Mouse (Mus musculus) liver, adult (tissue): ENCODE data around the gene Ap5b1.

Source experiments
- GATA4 ChIP-seq: IDR thresholded peaks from 2 replicates; pipeline ENCODE4 v1.6.1; 2014; ENCODE audit warnings: mild to moderate bottlenecking, low read length; ENCODE audit not compliant: insufficient replicate concordance

The Ap5b1 gene

GRCm38 (mm10) chr19:5567534-5568469, at the start of gene Ap5b1:
TSS of gene Ap5b1 (plus strand) at chr19:5568025.
- TF ChIP-seq GATA4: no peak

GRCm38 (mm10) chr19:5518721-5519120, 49.1 kb upstream of the Ap5b1 start:
- no peak for TF ChIP-seq GATA4

GRCm38 (mm10) chr19:5525204-5525603, 42.6 kb upstream of the Ap5b1 start:
- TF ChIP-seq GATA4: no peak

- no peak for TF ChIP-seq GATA4
Measured at GRCm38 (mm10) chr19:5529325-5530137, 38.3 kb upstream of the Ap5b1 start.

- TF ChIP-seq GATA4: no peak
Measured at GRCm38 (mm10) chr19:5530138-5530524, 37.7 kb upstream of the Ap5b1 start.

- TF ChIP-seq GATA4: no peak
Measured at GRCm38 (mm10) chr19:5532520-5532919, 35.3 kb upstream of the Ap5b1 start.

GRCm38 (mm10) chr19:5538786-5539185, 29.0 kb upstream of the Ap5b1 start:
- TF ChIP-seq GATA4: no peak

GRCm38 (mm10) chr19:5543362-5543761, 24.5 kb upstream of the Ap5b1 start:
- no peak for TF ChIP-seq GATA4

GRCm38 (mm10) chr19:5544031-5544430, 23.8 kb upstream of the Ap5b1 start:
- TF ChIP-seq GATA4: no peak

- TF ChIP-seq GATA4: peak; percentile 18; the same call in 1 of the 2 replicates
Measured at GRCm38 (mm10) chr19:5547471-5548056, 20.3 kb upstream of the Ap5b1 start.

- no peak for TF ChIP-seq GATA4
Measured at GRCm38 (mm10) chr19:5553802-5554201, 14.0 kb upstream of the Ap5b1 start.

- TF ChIP-seq GATA4: no peak
Measured at GRCm38 (mm10) chr19:5554212-5554611, 13.6 kb upstream of the Ap5b1 start.

GRCm38 (mm10) chr19:5558169-5558568, 9.7 kb upstream of the Ap5b1 start:
- no peak for TF ChIP-seq GATA4

GRCm38 (mm10) chr19:5558770-5559169, 9.1 kb upstream of the Ap5b1 start:
- no peak for TF ChIP-seq GATA4

- no peak for TF ChIP-seq GATA4
Measured at GRCm38 (mm10) chr19:5559229-5559628, 8.6 kb upstream of the Ap5b1 start.

GRCm38 (mm10) chr19:5559631-5560456, 8.0 kb upstream of the Ap5b1 start:
- TF ChIP-seq GATA4: no peak
